Mouse (Mus musculus): ENCODE measurements around the gene Cttnbp2nl.
A peak's percentile ranks its signal among the peaks of the same experiment; 100 is the strongest.

- TF ChIP-seq CTCF (conservative IDR thresholded peaks at IDR 0.05; ENCODE audit: insufficient read depth, insufficient read length, low read depth, low read length): peak; percentile 67
- no peak for TF ChIP-seq POLR2A (IDR thresholded peaks at IDR 0.05; ENCODE audit: low read depth, low read length)
Measured at GRCm38 (mm10) chr3:105090981-105091380, 38.0 kb upstream of the Cttnbp2nl start.

Data from kidney, adult 2 months (tissue).